Mouse (Mus musculus) kidney, embryonic 15.5 days (tissue): Measurements from ENCODE around the gene Ank3. TPM values are rescaled to one million over a fixed set of nuclear protein-coding genes. Genes with fewer than 3 reads are reported as not detected.

Source experiments
- ATAC-seq: fragments of 200-750 bp; cut with Nextera tagmentation; replicated peaks from 2 replicates; pipeline ENCODE4 v1.8.0; 2017; ENCODE audit warnings: moderate TSS enrichment; ENCODE audit not compliant: low FRiP score
- H3K27ac ChIP-seq: fragments of 300-500 bp; sonication (generic); 2 replicates; pipeline ENCODE4 v1.5.1; 2015; ENCODE audit warnings: mild to moderate bottlenecking, inconsistent platforms
- H3K27me3 ChIP-seq: fragments of 300-500 bp; sonication (generic); 2 replicates; pipeline ENCODE4 v1.6.1; 2015; ENCODE audit warnings: inconsistent platforms
- H3K36me3 ChIP-seq: fragments of 300-500 bp; sonication (generic); 2 replicates; pipeline ENCODE4 v1.6.1; 2015; ENCODE audit warnings: inconsistent platforms
- H3K4me1 ChIP-seq: fragments of 300-500 bp; sonication (generic); 2 replicates; pipeline ENCODE4 v1.6.1; 2015; ENCODE audit warnings: inconsistent platforms
- H3K4me2 ChIP-seq: fragments of 300-500 bp; sonication (generic); 2 replicates; pipeline ENCODE4 v1.6.1; 2015; ENCODE audit warnings: moderate library complexity, mild to moderate bottlenecking, inconsistent platforms
- H3K4me3 ChIP-seq: fragments of 300-500 bp; sonication (generic); replicated peaks from 2 replicates; pipeline ENCODE4 v1.5.1; 2015; ENCODE audit warnings: mild to moderate bottlenecking, inconsistent platforms
- H3K9ac ChIP-seq: fragments of 300-500 bp; sonication (generic); 2 replicates; pipeline ENCODE4 v1.6.1; 2015; ENCODE audit warnings: mild to moderate bottlenecking, inconsistent platforms
- H3K9me3 ChIP-seq: fragments of 300-500 bp; sonication (generic); replicated peaks from 2 replicates; pipeline ENCODE4 v1.6.1; 2016; ENCODE audit warnings: inconsistent platforms
- WGBS: fragments of 180-500 bp; shearing (Covaris S2); methylation state at CpG from one replicate; pipeline ENCODE4 v1.1.7; 2015; ENCODE audit warnings: mixed read lengths; 5-methylcytosine and 5-hydroxymethylcytosine counted together
- polyA plus RNA-seq: library from polyadenylated mRNA; unstranded; fragments of >200 nt; fragmentation: Nextera tagmentation; extraction: Ambion mirVana; gene quantifications from 2 replicates; pipeline ENCODE4 v1.2.1, GENCODE M21; 2015

Ank3 gene
- polyA plus RNA-seq, 1 experiment from 2014 or later: 47.9 TPM

GRCm38 (mm10) chr10:69744181-69744580 is 345.6 kb downstream of the Ank3 start:
- ATAC-seq: no peak
- Histone ChIP-seq H3K36me3 (no peaks in the 10 kb centered on the region), H3K9me3 (no peaks in the 10 kb centered on the region), H3K4me3 (no peak overlapping the region), H3K9ac (no peak overlapping the region), H3K4me1 (peaks cover 29% of the 10 kb centered on the region), H3K4me2 (no peak overlapping the region), H3K27ac (no peak overlapping the region), H3K27me3 (no peaks in the 10 kb centered on the region)
- 39% methylated on average over 8 of the region's 8 CpGs for WGBS

GRCm38 (mm10) chr10:69744871-69745270 is 346.3 kb downstream of the Ank3 start:
- peaks cover 23% of the 10 kb centered on the region for H3K4me1 ChIP-seq
- H3K4me2 ChIP-seq: no peak overlapping the region
- no peaks in the 10 kb centered on the region for H3K36me3 ChIP-seq
- no peaks in the 10 kb centered on the region for H3K27me3 ChIP-seq
- no peak overlapping the region for H3K4me3 ChIP-seq
- H3K9ac ChIP-seq: no peak overlapping the region
- no peak for ATAC-seq
- no peaks in the 10 kb centered on the region for H3K9me3 ChIP-seq
- WGBS: 63% methylated on average over 5 of the region's 5 CpGs
- H3K27ac ChIP-seq: no peak overlapping the region

- Histone ChIP-seq H3K9me3 (no peaks in the 10 kb centered on the region), H3K4me3 (no peak overlapping the region), H3K27ac (no peak overlapping the region), H3K4me1 (peaks cover 24% of the 10 kb centered on the region), H3K27me3 (no peaks in the 10 kb centered on the region), H3K9ac (no peak overlapping the region), H3K36me3 (no peaks in the 10 kb centered on the region), H3K4me2 (no peak overlapping the region)
- WGBS: 67% methylated on average over 8 of the region's 8 CpGs
- ATAC-seq: no peak
Observed at GRCm38 (mm10) chr10:69746322-69746721, 347.7 kb downstream of the Ank3 start.

- Histone ChIP-seq H3K4me1 (peaks cover 28% of the 10 kb centered on the region), H3K36me3 (no peaks in the 10 kb centered on the region), H3K27ac (no peak overlapping the region), H3K9ac (no peak overlapping the region), H3K27me3 (no peaks in the 10 kb centered on the region), H3K4me2 (no peak overlapping the region), H3K9me3 (no peaks in the 10 kb centered on the region), H3K4me3 (no peak overlapping the region)
- no peak for ATAC-seq
- WGBS: 50% methylated on average over 5 of the region's 5 CpGs
Observed at GRCm38 (mm10) chr10:69746730-69747129, 348.2 kb downstream of the Ank3 start.

GRCm38 (mm10) chr10:69751416-69751815 is 352.8 kb downstream of the Ank3 start:
- no peaks in the 10 kb centered on the region for H3K27me3 ChIP-seq
- no peak overlapping the region for H3K4me2 ChIP-seq
- no peak overlapping the region for H3K27ac ChIP-seq
- no peak overlapping the region for H3K9ac ChIP-seq
- no peaks in the 10 kb centered on the region for H3K36me3 ChIP-seq
- ATAC-seq: no peak
- WGBS: 19% methylated on average over 7 of the region's 7 CpGs
- peaks cover 13% of the 10 kb centered on the region for H3K4me1 ChIP-seq
- no peaks in the 10 kb centered on the region for H3K9me3 ChIP-seq
- H3K4me3 ChIP-seq: no peak overlapping the region

GRCm38 (mm10) chr10:69753464-69753863 is 354.9 kb downstream of the Ank3 start:
- H3K27me3 ChIP-seq: no peaks in the 10 kb centered on the region
- no peak overlapping the region for H3K4me2 ChIP-seq
- peaks cover 7% of the 10 kb centered on the region for H3K4me1 ChIP-seq
- ATAC-seq: no peak
- H3K9ac ChIP-seq: no peak overlapping the region
- no peak overlapping the region for H3K27ac ChIP-seq
- no peak overlapping the region for H3K4me3 ChIP-seq
- no peaks in the 10 kb centered on the region for H3K9me3 ChIP-seq
- no peaks in the 10 kb centered on the region for H3K36me3 ChIP-seq
- 71% methylated on average over 11 of the region's 11 CpGs for WGBS

GRCm38 (mm10) chr10:69756956-69757672 is 358.5 kb downstream of the Ank3 start:
- 0 out of 2 replicates have a peak, but pooled peaks have one; percentile 6 for ATAC-seq
- Histone ChIP-seq H3K4me1 (no peaks in the 10 kb centered on the region), H3K9ac (no peak overlapping the region), H3K36me3 (no peaks in the 10 kb centered on the region), H3K27me3 (no peaks in the 10 kb centered on the region), H3K9me3 (no peaks in the 10 kb centered on the region), H3K4me3 (no peak overlapping the region), H3K4me2 (no peak overlapping the region), H3K27ac (peak overlapping the region; percentile 49)
- WGBS: 38% methylated on average over 4 of the region's 4 CpGs

GRCm38 (mm10) chr10:69762977-69763376 is 364.4 kb downstream of the Ank3 start:
- no peak for ATAC-seq
- WGBS: 71% methylated on average over 7 of the region's 7 CpGs

GRCm38 (mm10) chr10:69764402-69764801 is 365.8 kb downstream of the Ank3 start:
- H3K4me3 ChIP-seq: no peak overlapping the region
- no peaks in the 10 kb centered on the region for H3K9me3 ChIP-seq
- H3K27ac ChIP-seq: no peak overlapping the region
- no peaks in the 10 kb centered on the region for H3K27me3 ChIP-seq
- WGBS: 54% methylated on average over 4 of the region's 4 CpGs
- H3K9ac ChIP-seq: no peak overlapping the region
- ATAC-seq: no peak
- no peaks in the 10 kb centered on the region for H3K36me3 ChIP-seq
- H3K4me1 ChIP-seq: no peaks in the 10 kb centered on the region
- no peak overlapping the region for H3K4me2 ChIP-seq

More at GRCm38 (mm10) chr10:69762977-69763376, 364.4 kb downstream of the Ank3 start:
- H3K9ac ChIP-seq: no peak overlapping the region
- H3K4me2 ChIP-seq: no peak overlapping the region
- no peaks in the 10 kb centered on the region for H3K9me3 ChIP-seq
- no peaks in the 10 kb centered on the region for H3K4me1 ChIP-seq
- H3K36me3 ChIP-seq: no peaks in the 10 kb centered on the region
- H3K4me3 ChIP-seq: no peak overlapping the region
- H3K27me3 ChIP-seq: no peaks in the 10 kb centered on the region
- H3K27ac ChIP-seq: no peak overlapping the region

- 88% methylated on average over 12 of the region's 12 CpGs for WGBS
- Histone ChIP-seq H3K4me2 (no peak overlapping the region), H3K27me3 (no peaks in the 10 kb centered on the region), H3K9me3 (no peaks in the 10 kb centered on the region), H3K4me3 (no peak overlapping the region), H3K9ac (no peak overlapping the region), H3K4me1 (no peaks in the 10 kb centered on the region), H3K36me3 (no peaks in the 10 kb centered on the region), H3K27ac (no peak overlapping the region)
- ATAC-seq: no peak
Observed at GRCm38 (mm10) chr10:69777065-69777645, 378.6 kb downstream of the Ank3 start.

- Histone ChIP-seq H3K4me2 (no peak overlapping the region), H3K9me3 (no peaks in the 10 kb centered on the region), H3K4me1 (no peaks in the 10 kb centered on the region), H3K36me3 (no peaks in the 10 kb centered on the region), H3K9ac (no peak overlapping the region), H3K27me3 (no peaks in the 10 kb centered on the region), H3K4me3 (no peak overlapping the region), H3K27ac (no peak overlapping the region)
- ATAC-seq: no peak
- 82% methylated on average over 11 of the region's 11 CpGs for WGBS
Observed at GRCm38 (mm10) chr10:69777736-69778135, 379.2 kb downstream of the Ank3 start.

GRCm38 (mm10) chr10:69779246-69779645 is 380.7 kb downstream of the Ank3 start:
- H3K27me3 ChIP-seq: no peaks in the 10 kb centered on the region
- no peaks in the 10 kb centered on the region for H3K4me1 ChIP-seq
- no peak overlapping the region for H3K9ac ChIP-seq
- ATAC-seq: no peak
- no peaks in the 10 kb centered on the region for H3K36me3 ChIP-seq
- H3K4me3 ChIP-seq: no peak overlapping the region
- H3K4me2 ChIP-seq: no peak overlapping the region
- 77% methylated on average over 3 of the region's 3 CpGs for WGBS
- H3K9me3 ChIP-seq: no peaks in the 10 kb centered on the region
- H3K27ac ChIP-seq: no peak overlapping the region
